Mouse (Mus musculus) layer of hippocampus, adult 9-10 months (tissue): Measurements from ENCODE around the gene Ccnk.

Experiments used
- DNase-seq: peaks from one replicate; pipeline ENCODE4 v3.0.0; 2022; ENCODE audit warnings: low spot score

Ccnk gene

GRCm38 (mm10) chr12:108221712-108222111 lies 42.3 kb downstream of the Ccnk start:
- no peak for DNase-seq

- no peak for DNase-seq
These were observed 44.0 kb downstream of the Ccnk start for GRCm38 (mm10) chr12:108223357-108223756.

GRCm38 (mm10) chr12:108225781-108226180 lies 46.4 kb downstream of the Ccnk start:
- DNase-seq, result no peak

- DNase-seq, result no peak
These were observed 46.8 kb downstream of the Ccnk start for GRCm38 (mm10) chr12:108226216-108226615.

- DNase-seq, result no peak
These were observed 47.6 kb downstream of the Ccnk start for GRCm38 (mm10) chr12:108226941-108227340.

GRCm38 (mm10) chr12:108227527-108227926 lies 48.1 kb downstream of the Ccnk start:
- no peak for DNase-seq

- no peak for DNase-seq
These were observed 50.7 kb downstream of the Ccnk start for GRCm38 (mm10) chr12:108230077-108230476.

- DNase-seq, result no peak
These were observed 51.7 kb downstream of the Ccnk start for GRCm38 (mm10) chr12:108230821-108231794.

- no peak for DNase-seq
These were observed 52.5 kb downstream of the Ccnk start for GRCm38 (mm10) chr12:108231901-108232300.

- DNase-seq, result no peak
These were observed 54.4 kb downstream of the Ccnk start for GRCm38 (mm10) chr12:108233736-108234135.

GRCm38 (mm10) chr12:108234832-108235602 lies 55.6 kb downstream of the Ccnk start:
- no peak for DNase-seq

- DNase-seq, result no peak
These were observed 56.7 kb downstream of the Ccnk start for GRCm38 (mm10) chr12:108235976-108236555.

GRCm38 (mm10) chr12:108237300-108238006 lies 58.1 kb downstream of the Ccnk start:
- no peak for DNase-seq

- no peak for DNase-seq
These were observed 59.1 kb downstream of the Ccnk start for GRCm38 (mm10) chr12:108238395-108239035.

GRCm38 (mm10) chr12:108239441-108239840 lies 60.1 kb downstream of the Ccnk start:
- peak; percentile 62 for DNase-seq

GRCm38 (mm10) chr12:108240401-108240890 lies 61.1 kb downstream of the Ccnk start:
- no peak for DNase-seq

- DNase-seq, result no peak
These were observed 61.7 kb downstream of the Ccnk start for GRCm38 (mm10) chr12:108240953-108241588.

- no peak for DNase-seq
These were observed 62.2 kb downstream of the Ccnk start for GRCm38 (mm10) chr12:108241626-108242025.

GRCm38 (mm10) chr12:108242243-108242745 lies 62.9 kb downstream of the Ccnk start:
- DNase-seq, result no peak

GRCm38 (mm10) chr12:108244778-108245177 lies 65.4 kb downstream of the Ccnk start:
- no peak for DNase-seq
